Mouse (Mus musculus) liver, embryonic 14.5 days (tissue): ENCODE measurements around the gene Clta. TPM values are rescaled to one million over a fixed set of nuclear protein-coding genes. Genes with fewer than 3 reads are reported as not detected.

Experiments used
- ATAC-seq: fragments of 200-750 bp; cut with Nextera tagmentation; 2 replicates; pipeline ENCODE4 v1.8.0; 2017; ENCODE audit warnings: moderate number of reproducible peaks, mild to moderate bottlenecking, moderate library complexity; ENCODE audit not compliant: insufficient read depth
- DNase-seq, 3 experiments: peaks; one replicate each; pipeline ENCODE4 v3.0.0-alpha.2; 2012 to 2013; ENCODE audit warnings: low read depth in 3 of 3, low spot score in 3 of 3
- H3K27ac ChIP-seq: fragments of 300-500 bp; sonication (generic); 2 replicates; pipeline ENCODE4 v1.5.1; 2014; ENCODE audit warnings: moderate library complexity, mild to moderate bottlenecking, control low read depth, inconsistent platforms
- H3K27me3 ChIP-seq: fragments of 300-500 bp; sonication (generic); 2 replicates; pipeline ENCODE4 v1.6.1; 2014; ENCODE audit warnings: mild to moderate bottlenecking, low read length, moderate library complexity; ENCODE audit not compliant: control insufficient read depth, insufficient read depth
- H3K36me3 ChIP-seq: fragments of 300-500 bp; sonication (generic); replicated peaks from 2 replicates; pipeline ENCODE4 v1.6.1; 2014; ENCODE audit warnings: low read depth; ENCODE audit not compliant: control insufficient read depth, insufficient read depth
- H3K4me1 ChIP-seq, 2 experiments: fragments of 200-500 bp in 1 of 2; fragments of 300-500 bp in 1 of 2; sonication (generic) in 1 of 2; replicated peaks; 2 replicates each; pipeline ENCODE4 v1.6.1; 2012 to 2014; ENCODE audit warnings: antibody characterized with exemption in 1 of 2, inconsistent platforms in 1 of 2, low read length in 1 of 2; ENCODE audit not compliant: control insufficient read depth in 2 of 2, insufficient read depth in 2 of 2
- H3K4me2 ChIP-seq: fragments of 300-500 bp; sonication (generic); 2 replicates; pipeline ENCODE4 v1.6.1; 2014; ENCODE audit warnings: low read depth, mild to moderate bottlenecking, control low read depth, moderate library complexity
- H3K4me3 ChIP-seq, 2 experiments: fragments of 200-500 bp in 1 of 2; fragments of 300-500 bp in 1 of 2; sonication (generic) in 1 of 2; 2 replicates each; pipeline ENCODE4 v1.5.1; 2012 to 2014; ENCODE audit warnings: low read depth in 2 of 2, low read length in 2 of 2, mild to moderate bottlenecking in 2 of 2, control low read depth in 1 of 2, inconsistent platforms in 1 of 2, moderate library complexity in 1 of 2; ENCODE audit not compliant: insufficient read depth in 1 of 2
- H3K9ac ChIP-seq: fragments of 300-500 bp; sonication (generic); replicated peaks from 2 replicates; pipeline ENCODE4 v1.6.1; 2014; ENCODE audit warnings: mild to moderate bottlenecking, control low read depth, moderate library complexity
- H3K9me3 ChIP-seq: fragments of 300-500 bp; sonication (generic); 2 replicates; pipeline ENCODE4 v1.6.1; 2016; ENCODE audit warnings: low read length, mixed read lengths; ENCODE audit not compliant: control insufficient read depth
- CTCF ChIP-seq: IDR thresholded peaks from 2 replicates; pipeline ENCODE4 v1.5.1; 2016; ENCODE audit warnings: antibody characterized with exemption, low read depth, control low read depth
- EP300 ChIP-seq: IDR thresholded peaks from 2 replicates; pipeline ENCODE4 v1.6.1; 2016; ENCODE audit warnings: antibody characterized with exemption, low read depth
- WGBS: fragments of 180-500 bp; shearing (Covaris S2); extraction: QIAGEN DNeasy Blood & Tissue Kit; methylation state at CpG from one replicate; pipeline ENCODE4 v1.1.7; 2014; ENCODE audit not compliant: insufficient replicate concordance; 5-methylcytosine and 5-hydroxymethylcytosine counted together
- polyA plus RNA-seq, 2 experiments: library from polyadenylated mRNA; depleted of rRNA in 1 of 2; stranded (reverse) in 1 of 2; unstranded in 1 of 2; fragments of >200 nt; fragmentation: Nextera tagmentation in 1 of 2; extraction: Ambion mirVana in 1 of 2; gene quantifications; 2 replicates each; pipeline versions ENCODE4 v1.2.1 to v1.2.3; 2012 to 2014

Gene Clta
- polyA plus RNA-seq, 2 experiments, result 121 to 173 TPM

DNA sequence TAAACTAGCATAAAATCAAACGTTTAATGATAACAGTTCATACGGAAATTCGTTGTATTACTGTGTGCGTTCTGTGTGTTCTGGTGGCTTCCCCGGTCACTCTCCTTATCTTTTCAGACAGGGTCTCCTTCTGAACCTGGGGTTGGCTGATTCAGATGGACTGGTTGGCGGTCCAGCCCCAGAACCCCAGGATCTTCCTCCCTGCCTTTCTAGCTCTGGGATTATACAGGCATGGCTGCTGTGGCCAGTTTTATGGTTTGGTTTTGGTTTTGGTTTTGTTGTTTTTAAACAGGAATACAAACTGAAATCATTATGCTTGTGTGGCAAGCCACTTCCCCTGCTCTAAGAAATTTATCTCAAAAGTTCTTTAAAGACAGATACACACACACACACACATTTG, 44.0 kb upstream of the Clta start:
- peak overlapping the region; percentile 28 to 46; a peak in 3 of 4 replicates for H3K4me3 ChIP-seq
- no peaks in the 10 kb centered on the region for H3K9me3 ChIP-seq
- ATAC-seq (peak; percentile 40), DNase-seq (peak; percentile 51 to 67 (median 59))
- peak overlapping the region; percentile 88 for H3K27ac ChIP-seq
- H3K27me3 ChIP-seq, result no peaks in the 10 kb centered on the region
- H3K4me1 ChIP-seq, result peaks cover 65% of the 10 kb centered on the region in 2 experiments
- TF ChIP-seq CTCF (no peak), EP300 (peak; percentile 74)
- 13% methylated on average over 6 of the region's 6 CpGs for WGBS
- peak overlapping the region; percentile 60 for H3K9ac ChIP-seq
- peak overlapping the region; percentile 89 for H3K4me2 ChIP-seq
- no peaks in the 10 kb centered on the region for H3K36me3 ChIP-seq

DNA sequence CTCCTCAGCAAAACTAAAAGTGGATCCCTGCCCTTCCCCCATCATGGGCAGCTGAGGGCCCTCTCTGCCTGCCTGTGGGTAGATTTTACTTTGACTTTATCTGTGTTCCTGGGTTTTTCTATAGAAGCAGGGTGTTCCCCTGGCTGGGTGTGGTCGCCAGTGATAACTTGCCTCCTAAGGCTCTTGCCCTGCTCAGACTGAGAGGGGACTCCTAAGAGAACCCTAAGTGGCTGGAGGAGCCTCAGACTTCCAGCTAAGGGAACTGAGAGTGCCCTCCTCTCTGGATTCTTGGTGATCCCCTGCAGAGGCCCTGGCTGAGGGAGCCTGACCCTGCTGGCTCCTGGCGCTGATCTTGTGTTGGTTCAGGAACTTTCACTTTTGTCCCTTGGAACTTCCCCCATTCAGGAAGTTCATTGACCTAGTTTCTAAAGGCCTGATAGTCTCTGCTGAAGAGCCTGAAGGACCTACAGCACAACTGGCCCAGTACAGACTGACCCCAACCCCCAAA, 39.9 kb upstream of the Clta start:
- WGBS, result 3% methylated on average over 2 of the region's 2 CpGs
- peak overlapping the region; percentile 23 for H3K9ac ChIP-seq
- H3K4me3 ChIP-seq, result peak overlapping the region; percentile 12 to 25
- peak; percentile 87 for ATAC-seq
- DNase-seq, result peak; percentile 69 to 81 (median 73)
- H3K9me3 ChIP-seq, result no peaks in the 10 kb centered on the region
- TF ChIP-seq EP300, result peak; percentile 85
- TF ChIP-seq CTCF, result no peak
- peak overlapping the region; percentile 64 for H3K4me2 ChIP-seq
- H3K4me1 ChIP-seq, result peaks cover 75 to 82% of the 10 kb centered on the region in 2 experiments
- no peaks in the 10 kb centered on the region for H3K27me3 ChIP-seq
- H3K36me3 ChIP-seq, result no peaks in the 10 kb centered on the region
- H3K27ac ChIP-seq, result peak overlapping the region; percentile 53

DNA sequence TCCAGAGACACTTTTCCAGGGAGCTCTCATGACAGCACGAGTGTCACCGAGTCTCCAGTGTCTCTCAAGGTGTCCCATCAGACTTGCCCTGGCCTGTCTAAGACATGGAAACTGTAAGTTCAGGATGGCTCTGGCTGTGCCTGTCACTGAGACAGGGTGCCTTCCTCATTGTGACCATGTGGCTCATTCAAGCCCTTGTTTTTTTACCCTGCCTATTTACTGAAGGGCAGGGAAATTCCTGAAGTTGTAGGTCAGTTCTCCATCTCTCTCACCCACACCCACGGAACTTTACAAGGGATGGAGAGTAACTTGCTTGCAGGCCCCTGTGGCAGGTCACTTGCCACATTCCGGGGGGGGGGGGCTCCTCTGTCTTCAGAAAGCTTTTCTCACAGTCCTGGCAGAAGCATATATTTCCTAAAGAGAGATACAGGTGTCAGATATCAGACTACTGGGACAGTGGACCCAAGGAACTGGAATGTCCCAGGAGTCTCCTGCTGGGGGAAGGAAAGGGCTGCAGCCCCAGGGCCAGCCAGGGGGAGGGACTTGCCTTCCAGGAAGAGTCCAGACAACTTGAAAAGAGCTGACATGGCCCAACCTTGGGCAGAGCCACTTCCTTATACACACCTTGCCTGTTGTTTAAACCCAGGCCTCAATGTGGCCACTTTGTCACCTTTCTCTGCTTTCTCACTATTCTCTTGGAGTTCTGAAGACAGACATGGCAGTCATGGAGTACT, 39.1 kb upstream of the Clta start:
- Histone ChIP-seq H3K4me3 (no peak overlapping the region), H3K9me3 (no peaks in the 10 kb centered on the region), H3K27me3 (no peaks in the 10 kb centered on the region), H3K4me1 (peaks cover 67 to 75% of the 10 kb centered on the region in 2 experiments), H3K9ac (peak overlapping the region; percentile 23), H3K4me2 (peak overlapping the region; percentile 64), H3K27ac (peak overlapping the region; percentile 53), H3K36me3 (no peaks in the 10 kb centered on the region)
- 22% methylated on average over 4 of the region's 4 CpGs for WGBS
- DNase-seq (no peak), ATAC-seq (peak; percentile 22; the same call in 1 of the 2 replicates)
- TF ChIP-seq EP300, result no peak
- TF ChIP-seq CTCF, result no peak

DNA sequence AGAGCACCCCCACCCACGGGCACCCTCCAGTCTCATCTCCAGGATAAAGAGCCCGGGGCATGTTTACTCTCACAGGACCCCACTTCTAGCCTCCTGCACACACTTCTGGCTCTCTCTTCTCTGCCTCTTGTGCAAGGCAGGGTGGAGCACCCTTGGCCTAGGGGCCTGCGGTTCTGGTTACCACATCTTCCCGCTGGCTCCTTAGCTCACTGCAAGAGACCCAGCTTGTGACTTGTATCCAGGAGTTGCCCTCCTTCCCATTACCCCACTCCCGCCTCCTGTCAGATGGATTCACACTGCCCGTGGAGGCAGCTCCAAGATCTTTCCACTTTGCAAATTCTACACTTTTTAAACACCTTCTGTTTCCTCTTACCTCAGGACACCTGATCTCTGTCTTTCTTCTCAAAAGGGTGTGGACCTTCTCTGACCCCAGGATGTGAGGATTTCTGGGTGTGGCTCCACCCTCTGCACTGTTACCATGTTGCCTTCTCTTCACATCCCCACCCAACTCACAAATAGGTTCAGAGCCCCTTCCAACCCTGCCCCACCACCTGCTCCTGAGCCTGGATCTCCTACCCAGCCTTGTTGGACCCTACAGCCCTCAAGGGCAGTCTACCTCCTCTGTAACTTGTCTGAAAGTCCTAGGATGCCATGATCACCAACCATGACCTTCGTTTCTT, 38.3 kb upstream of the Clta start:
- H3K4me1 ChIP-seq, result peaks cover 60 to 67% of the 10 kb centered on the region in 2 experiments
- no peaks in the 10 kb centered on the region for H3K9me3 ChIP-seq
- no peak for DNase-seq
- no peaks in the 10 kb centered on the region for H3K27me3 ChIP-seq
- TF ChIP-seq CTCF (no peak), EP300 (no peak)
- no peak overlapping the region for H3K4me3 ChIP-seq
- 51% methylated on average over 7 of the region's 7 CpGs for WGBS
- ATAC-seq, result no peak
- H3K36me3 ChIP-seq, result no peaks in the 10 kb centered on the region; the same call in 1 of the 2 replicates
- H3K9ac ChIP-seq, result no peak overlapping the region; the same call in 1 of the 2 replicates
- peak overlapping the region; percentile 53 for H3K27ac ChIP-seq
- H3K4me2 ChIP-seq, result peak overlapping the region; percentile 64; the same call in 1 of the 2 replicates

DNA sequence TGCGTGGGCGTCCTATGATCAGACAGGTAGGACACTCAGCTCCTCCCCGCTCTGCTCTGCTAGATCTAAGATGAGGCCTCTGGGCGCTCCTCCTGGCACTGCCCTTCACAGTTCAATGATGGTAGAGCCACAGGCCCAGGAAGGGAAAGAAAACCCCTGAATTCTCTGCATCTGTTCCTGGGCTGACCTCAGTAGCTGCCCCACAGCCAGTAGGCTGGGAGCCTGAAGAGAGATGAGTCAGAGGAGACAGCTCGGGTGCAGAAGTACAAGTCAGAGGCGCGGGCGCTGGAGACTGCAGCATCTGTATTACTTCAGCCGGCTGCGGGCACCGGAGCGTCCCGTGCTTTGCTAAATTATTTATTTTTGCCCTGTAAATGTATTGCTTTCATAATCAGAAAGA, 35.6 kb upstream of the Clta start:
- DNase-seq, result no peak
- no peaks in the 10 kb centered on the region for H3K9me3 ChIP-seq
- peaks cover 43 to 56% of the 10 kb centered on the region in 2 experiments for H3K4me1 ChIP-seq
- H3K36me3 ChIP-seq, result no peaks in the 10 kb centered on the region; the same call in 1 of the 2 replicates
- no peak overlapping the region for H3K4me3 ChIP-seq
- H3K27ac ChIP-seq, result no peak overlapping the region
- no peak overlapping the region for H3K4me2 ChIP-seq
- no peaks in the 10 kb centered on the region for H3K27me3 ChIP-seq
- no peak overlapping the region for H3K9ac ChIP-seq
- no peak for ATAC-seq
- TF ChIP-seq CTCF, result no peak
- no peak for TF ChIP-seq EP300
- WGBS, result 78% methylated on average over 13 of the region's 13 CpGs
